Mouse (Mus musculus): ENCODE data around the gene Folr1. TPM values are rescaled to one million over a fixed set of nuclear protein-coding genes. Genes with fewer than 3 reads are reported as not detected.
A peak's percentile ranks its signal among the peaks of the same experiment; 100 is the strongest.

Gene Folr1
- 17.9 and 19.5 TPM in 2 replicates for polyA plus RNA-seq (2016; fragmentation: Nextera tagmentation; extraction: Ambion mirVana)

DNA sequence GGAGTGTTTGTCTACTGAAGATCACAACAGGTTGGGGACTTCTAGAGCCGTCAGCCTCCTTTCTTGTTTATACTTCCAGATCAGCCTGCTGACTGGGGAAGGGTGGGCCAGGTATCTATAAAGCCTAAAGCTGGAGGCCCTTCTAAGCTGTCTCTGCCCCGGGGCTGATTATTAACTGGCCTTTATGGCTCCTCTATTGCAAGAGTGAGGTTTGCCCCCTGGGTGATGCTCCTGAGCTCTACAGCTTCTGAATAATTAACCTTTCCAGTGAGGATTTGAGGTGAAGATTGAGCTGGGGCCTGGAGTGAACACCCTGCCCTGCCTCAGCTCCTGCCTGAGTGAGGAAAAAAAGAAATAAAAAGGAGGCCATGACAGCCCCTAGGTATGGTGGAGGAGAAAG is at the start of gene Folr1:
Gene Folr1, minus strand, starts transcription at position 160 of the 400 bp plus-strand sequence.
- Histone ChIP-seq H3K36me3 (no peaks in the 10 kb centered on the region), H3K9me3 (replicated peaks) (no peaks in the 10 kb centered on the region), H3K27ac (replicated peaks) (peak within 1 kb of the TSS; percentile 82), H3K27me3 (ENCODE audit: low read depth, poor library complexity, severe bottlenecking) (no peaks in the 10 kb centered on the region), H3K4me1 (peaks cover 26% of the 10 kb centered on the region), H3K4me3 (no peak within 1 kb of the TSS)
- 86% methylated on average over 2 of the region's 2 CpGs for WGBS
- DNase-seq (ENCODE audit: low spot score): no peak

DNA sequence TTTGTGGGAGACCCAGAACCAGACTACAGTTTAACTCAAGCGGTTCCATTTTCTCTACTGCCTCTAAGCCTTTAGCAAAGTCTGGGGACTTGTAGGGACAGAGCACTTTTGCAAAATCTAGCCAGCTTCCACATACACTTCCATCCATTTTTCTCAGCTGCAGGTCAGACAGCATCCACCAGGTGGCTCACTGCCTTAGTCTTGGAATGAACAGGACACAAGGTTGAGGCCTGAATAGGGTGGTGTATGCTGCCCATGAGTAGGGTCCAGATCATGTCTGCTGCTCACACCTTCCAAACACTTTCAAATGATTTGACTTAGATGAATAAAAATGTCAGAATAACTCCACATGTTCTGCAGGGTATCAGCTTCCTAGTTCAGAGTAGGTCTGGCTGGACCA is 47.5 kb upstream of the Folr1 start:
- WGBS: 6% methylated on average over 1 of the region's 1 CpGs
- Histone ChIP-seq H3K27me3 (ENCODE audit: low read depth, poor library complexity, severe bottlenecking) (no peaks in the 10 kb centered on the region), H3K4me1 (no peaks in the 10 kb centered on the region), H3K27ac (replicated peaks) (no peak overlapping the region), H3K4me3 (no peak overlapping the region), H3K9me3 (replicated peaks) (no peaks in the 10 kb centered on the region), H3K36me3 (peaks cover 23% of the 10 kb centered on the region)
- DNase-seq (ENCODE audit: low spot score): peak; percentile 65

DNA sequence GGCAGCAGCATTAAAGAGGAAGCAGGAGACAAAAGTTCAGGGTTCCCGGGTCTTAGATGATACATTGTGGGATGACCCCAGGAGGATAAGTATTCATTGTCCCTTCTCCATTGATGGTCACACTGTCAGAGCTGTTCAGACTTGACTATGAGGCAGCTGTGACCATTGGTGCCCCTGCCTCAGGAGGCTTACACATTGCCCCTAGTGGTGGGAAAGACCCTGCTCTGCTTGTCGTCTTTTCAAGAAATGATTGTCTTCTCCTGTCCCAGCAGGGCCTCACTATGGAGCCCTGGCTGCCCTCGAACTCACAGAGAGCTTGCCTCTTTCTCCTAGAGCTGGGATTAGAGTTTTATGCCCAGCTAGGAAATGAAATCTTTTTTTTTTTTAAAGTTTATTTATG is 41.4 kb upstream of the Folr1 start:
- Histone ChIP-seq H3K36me3 (peaks cover 65% of the 10 kb centered on the region), H3K27ac (replicated peaks) (no peak overlapping the region), H3K4me3 (no peak overlapping the region), H3K9me3 (replicated peaks) (no peaks in the 10 kb centered on the region), H3K27me3 (ENCODE audit: low read depth, poor library complexity, severe bottlenecking) (no peaks in the 10 kb centered on the region), H3K4me1 (peaks cover 9% of the 10 kb centered on the region)
- WGBS: 65% methylated on average over 3 of the region's 3 CpGs
- no peak for DNase-seq (ENCODE audit: low spot score)

DNA sequence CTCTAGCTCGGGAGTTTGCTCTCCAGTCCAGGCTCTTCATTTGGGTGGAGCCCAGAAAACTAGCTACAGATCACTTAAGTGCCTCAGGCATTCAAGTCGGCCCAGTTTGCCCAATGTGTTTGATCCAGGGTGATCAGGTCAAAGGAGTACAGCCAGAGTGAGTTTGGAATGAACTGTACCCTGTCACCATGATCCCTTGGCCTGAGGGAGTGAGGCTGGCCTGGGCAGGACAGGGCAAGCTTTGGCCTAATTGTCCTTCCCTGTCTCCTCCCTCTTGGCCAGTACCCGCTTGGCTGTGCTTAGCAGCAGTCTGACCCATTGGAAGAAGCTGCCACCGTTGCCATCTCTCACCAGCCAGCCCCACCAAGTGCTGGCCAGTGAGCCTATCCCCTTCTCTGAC is 39.5 kb upstream of the Folr1 start:
- Histone ChIP-seq H3K9me3 (replicated peaks) (no peaks in the 10 kb centered on the region), H3K36me3 (peaks cover 63% of the 10 kb centered on the region), H3K27me3 (ENCODE audit: low read depth, poor library complexity, severe bottlenecking) (no peaks in the 10 kb centered on the region), H3K4me3 (no peak overlapping the region), H3K4me1 (peaks cover 21% of the 10 kb centered on the region), H3K27ac (replicated peaks) (no peak overlapping the region)
- WGBS: 79% methylated on average over 4 of the region's 4 CpGs
- no peak for DNase-seq (ENCODE audit: low spot score)

DNA sequence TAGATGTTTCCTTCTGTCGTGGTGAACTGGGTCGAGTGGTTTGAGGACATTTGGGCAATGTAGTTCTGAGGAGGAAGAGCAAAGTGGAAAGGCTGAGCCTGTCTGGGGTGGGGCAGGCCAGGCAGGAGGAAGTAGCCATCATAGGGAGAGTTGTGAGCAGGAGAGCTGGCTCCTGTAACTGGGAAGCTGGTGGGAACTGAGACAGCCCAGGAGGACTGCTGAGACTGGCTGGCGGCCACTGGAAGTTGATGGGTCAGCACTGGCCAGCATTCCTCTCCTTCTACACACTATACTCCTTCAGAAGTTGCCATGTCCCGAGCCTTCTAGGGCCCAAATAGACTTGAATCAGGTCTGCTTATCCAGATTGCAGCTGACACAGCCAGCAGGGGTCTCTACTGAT is 37.8 kb upstream of the Folr1 start:
- no peak overlapping the region for H3K27ac ChIP-seq (replicated peaks)
- 84% methylated on average over 4 of the region's 4 CpGs for WGBS
- H3K36me3 ChIP-seq: peaks cover 45% of the 10 kb centered on the region
- no peaks in the 10 kb centered on the region for H3K9me3 ChIP-seq (replicated peaks)
- H3K4me3 ChIP-seq: no peak overlapping the region
- H3K27me3 ChIP-seq (ENCODE audit: low read depth, poor library complexity, severe bottlenecking): no peaks in the 10 kb centered on the region
- no peak for DNase-seq (ENCODE audit: low spot score)
- H3K4me1 ChIP-seq: peaks cover 26% of the 10 kb centered on the region

DNA sequence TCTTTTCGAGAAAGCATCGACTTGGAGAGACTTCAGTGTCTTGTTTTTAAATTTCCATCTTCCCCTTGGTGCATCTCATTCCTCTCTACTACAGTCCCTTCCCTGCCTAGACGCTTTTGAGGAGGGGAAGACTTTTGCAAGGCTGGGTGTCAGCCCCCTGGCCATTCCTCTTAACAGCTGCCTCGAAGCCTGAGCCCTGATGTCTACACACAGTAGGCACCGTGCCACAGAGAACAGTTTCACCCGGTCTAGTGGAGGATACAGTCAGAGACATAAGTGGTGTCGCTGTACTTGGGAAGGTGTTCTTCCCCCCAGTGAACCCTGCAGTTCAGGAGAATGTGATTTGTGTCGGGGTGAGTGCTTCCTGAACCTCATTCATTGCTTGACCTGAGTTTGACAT is 36.1 kb upstream of the Folr1 start:
- 80% methylated on average over 8 of the region's 8 CpGs for WGBS
- Histone ChIP-seq H3K27me3 (ENCODE audit: low read depth, poor library complexity, severe bottlenecking) (no peaks in the 10 kb centered on the region), H3K36me3 (peaks cover 41% of the 10 kb centered on the region), H3K9me3 (replicated peaks) (peaks cover 7% of the 10 kb centered on the region; the same call in 1 of the 2 replicates), H3K27ac (replicated peaks) (peak overlapping the region; percentile 95), H3K4me3 (peak overlapping the region; percentile 69), H3K4me1 (peaks cover 26% of the 10 kb centered on the region)
- no peak for DNase-seq (ENCODE audit: low spot score)

DNA sequence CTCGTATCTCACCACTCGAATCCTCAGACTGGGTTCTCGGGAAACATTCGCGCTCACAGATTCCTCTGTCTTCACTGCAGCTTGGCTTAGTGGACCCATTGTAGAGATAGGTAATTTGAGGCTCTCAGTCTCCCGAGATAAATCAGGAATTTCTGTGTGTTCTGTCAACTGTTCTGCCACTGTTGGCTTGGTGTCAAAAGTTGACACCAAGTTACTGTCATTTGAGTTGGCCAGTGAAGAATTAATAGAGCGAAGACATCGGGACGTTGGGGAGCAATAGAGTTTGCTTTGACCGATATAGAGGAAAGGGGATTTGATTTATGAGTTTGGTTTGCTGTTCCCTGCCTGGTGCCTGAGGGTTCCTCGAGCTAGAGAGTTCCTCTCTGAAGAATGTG is 35.7 kb upstream of the Folr1 start, which contains the start of gene Tomt:
Gene Tomt, minus strand, starts transcription at position 73 of the 395 bp plus-strand sequence.
- Histone ChIP-seq H3K4me3 (peak within 1 kb of the TSS; percentile 69), H3K4me1 (peaks cover 26% of the 10 kb centered on the region), H3K27me3 (ENCODE audit: low read depth, poor library complexity, severe bottlenecking) (no peaks in the 10 kb centered on the region), H3K27ac (replicated peaks) (peak within 1 kb of the TSS; percentile 95), H3K36me3 (peaks cover 39% of the 10 kb centered on the region), H3K9me3 (replicated peaks) (peaks cover 7% of the 10 kb centered on the region; the same call in 1 of the 2 replicates)
- WGBS: 22% methylated on average over 11 of the region's 11 CpGs
- DNase-seq (ENCODE audit: low spot score): no peak

DNA sequence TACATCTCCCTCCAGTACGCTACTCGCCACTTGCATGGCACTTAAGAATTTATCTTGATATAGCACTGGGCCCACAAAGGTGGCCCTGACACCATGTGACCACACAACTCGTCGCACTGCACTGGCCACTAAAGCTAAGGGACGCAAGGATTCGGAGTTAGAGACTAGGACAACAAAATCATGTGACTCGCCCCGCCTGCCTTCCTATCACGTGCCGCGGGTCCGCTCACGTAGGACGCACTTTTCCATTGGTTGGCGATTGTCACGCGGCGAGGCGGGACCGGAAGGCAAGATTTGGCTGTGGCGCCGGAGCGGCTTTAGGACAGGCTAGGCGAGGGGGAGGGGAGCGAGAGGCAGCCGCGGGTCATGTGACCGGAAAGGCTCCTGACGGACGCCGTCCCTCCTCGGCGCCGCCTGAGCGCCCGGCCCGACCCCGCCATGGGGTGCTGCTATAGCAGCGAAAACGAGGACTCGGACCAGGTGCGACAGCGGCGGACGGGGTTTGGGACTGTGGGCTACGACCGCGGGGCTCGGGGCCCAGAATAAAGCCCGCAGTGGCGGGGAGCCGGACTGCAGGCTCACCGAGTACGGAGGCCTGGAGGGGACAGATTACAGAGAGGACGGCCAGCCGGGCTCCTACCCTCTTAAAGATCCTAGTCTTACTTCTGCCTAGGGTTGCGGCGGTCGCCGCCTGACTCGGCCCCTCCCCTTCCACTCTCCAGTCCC is 35.1 kb upstream of the Folr1 start, which contains the start of gene Lamtor1:
Gene Lamtor1, plus strand, starts transcription at position 344 of the 726 bp plus-strand sequence.
- no peaks in the 10 kb centered on the region for H3K27me3 ChIP-seq (ENCODE audit: low read depth, poor library complexity, severe bottlenecking)
- H3K27ac ChIP-seq (replicated peaks): peak within 1 kb of the TSS; percentile 95
- peaks cover 37% of the 10 kb centered on the region for H3K36me3 ChIP-seq
- H3K9me3 ChIP-seq (replicated peaks): peaks cover 7% of the 10 kb centered on the region; the same call in 1 of the 2 replicates
- under 1% methylated on average over 61 of the region's 61 CpGs for WGBS
- peak; percentile 100 for DNase-seq (ENCODE audit: low spot score)
- H3K4me1 ChIP-seq: peaks cover 26% of the 10 kb centered on the region
- H3K4me3 ChIP-seq: peak within 1 kb of the TSS; percentile 69

DNA sequence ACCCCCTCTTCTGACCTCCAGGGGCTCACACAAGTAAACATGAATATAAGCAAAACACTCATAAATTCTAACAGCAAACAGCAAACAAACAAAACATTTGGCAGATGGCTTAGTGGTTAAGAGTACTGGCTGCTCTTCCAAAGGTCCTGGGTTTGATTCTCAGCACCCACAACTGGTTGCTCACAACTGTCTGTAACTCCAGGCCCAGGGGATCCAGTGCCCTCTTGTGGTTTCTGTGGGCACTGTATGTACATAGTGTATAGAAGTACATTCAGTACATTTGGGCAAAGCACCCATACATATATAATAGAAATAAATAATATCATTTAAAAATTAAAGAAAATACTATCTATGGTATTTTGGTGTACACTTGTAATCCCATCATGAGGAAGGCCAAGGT is 32.3 kb upstream of the Folr1 start:
- Histone ChIP-seq H3K9me3 (replicated peaks) (peaks cover 7% of the 10 kb centered on the region; the same call in 1 of the 2 replicates), H3K27me3 (ENCODE audit: low read depth, poor library complexity, severe bottlenecking) (no peaks in the 10 kb centered on the region), H3K36me3 (peaks cover 40% of the 10 kb centered on the region), H3K4me1 (peaks cover 23% of the 10 kb centered on the region), H3K4me3 (no peak overlapping the region), H3K27ac (replicated peaks) (no peak overlapping the region)
- no peak for DNase-seq (ENCODE audit: low spot score)

DNA sequence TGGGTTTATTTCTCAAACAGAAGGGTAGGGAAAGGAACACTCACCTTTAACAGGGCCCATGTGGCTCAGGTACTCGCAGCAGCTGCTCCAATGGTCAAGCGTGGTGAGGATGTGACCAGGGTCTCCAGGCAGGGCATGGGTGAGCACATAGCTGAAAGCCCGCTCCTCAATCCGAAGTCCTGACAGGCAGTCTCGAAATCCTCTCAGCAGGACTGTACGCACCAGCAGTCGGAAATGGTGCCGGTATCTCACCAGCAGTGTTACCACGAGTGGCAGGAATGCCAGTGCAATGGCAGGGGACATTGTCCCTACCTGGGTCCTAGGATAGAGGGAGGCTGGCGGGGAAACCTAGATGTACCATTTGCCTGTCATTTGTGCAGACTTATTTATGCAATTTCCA is 31.4 kb upstream of the Folr1 start:
- 93% methylated on average over 10 of the region's 10 CpGs for WGBS
- DNase-seq (ENCODE audit: low spot score): no peak

DNA sequence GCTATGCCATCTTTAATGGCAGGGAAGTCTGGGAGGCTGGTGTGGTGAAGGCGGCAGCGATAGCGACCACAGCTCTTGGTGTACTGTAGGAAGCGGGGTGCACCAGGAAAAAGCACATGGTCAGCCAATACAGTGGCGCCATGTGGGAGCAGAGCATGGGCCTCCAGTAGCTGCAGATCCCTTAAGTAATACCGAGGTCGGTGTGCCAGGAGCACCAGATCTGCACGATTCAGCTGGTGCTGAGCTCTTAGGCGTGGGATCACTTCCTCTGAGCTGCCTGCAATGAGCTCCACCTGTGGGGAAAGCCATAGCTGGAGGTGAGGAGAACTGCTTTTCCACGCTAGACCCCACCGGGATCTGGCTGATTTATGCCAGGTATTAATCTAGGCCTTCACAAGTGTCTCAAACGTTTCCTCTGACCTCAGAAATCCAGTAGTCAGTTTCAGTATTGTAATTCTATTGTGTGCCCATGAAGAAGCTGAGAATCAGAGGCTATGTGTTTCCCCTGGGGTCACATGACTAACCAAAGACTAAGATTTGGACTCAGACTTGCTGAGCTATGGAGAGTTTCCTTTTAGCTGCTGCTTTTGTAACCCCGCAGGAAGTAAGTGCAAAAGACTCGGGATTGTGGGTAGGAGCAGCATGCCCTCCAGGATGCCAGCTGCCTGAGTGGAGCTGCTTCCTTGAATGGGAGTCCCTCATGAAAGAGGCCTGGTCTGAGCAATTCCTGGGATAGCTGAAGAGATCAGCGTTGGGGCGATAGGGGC is 29.9 kb upstream of the Folr1 start:
- H3K27ac ChIP-seq (replicated peaks): no peak overlapping the region
- no peak for DNase-seq (ENCODE audit: low spot score)
- H3K4me1 ChIP-seq: peaks cover 16% of the 10 kb centered on the region
- no peak overlapping the region for H3K4me3 ChIP-seq
- peaks cover 7% of the 10 kb centered on the region; the same call in 1 of the 2 replicates for H3K9me3 ChIP-seq (replicated peaks)
- 95% methylated on average over 16 of the region's 16 CpGs for WGBS
- H3K27me3 ChIP-seq (ENCODE audit: low read depth, poor library complexity, severe bottlenecking): no peaks in the 10 kb centered on the region
- peaks cover 40% of the 10 kb centered on the region for H3K36me3 ChIP-seq

More for the DNA sequence above, 31.4 kb upstream of the Folr1 start:
- H3K4me1 ChIP-seq: peaks cover 19% of the 10 kb centered on the region
- no peak overlapping the region for H3K4me3 ChIP-seq
- no peak overlapping the region for H3K27ac ChIP-seq (replicated peaks)
- peaks cover 40% of the 10 kb centered on the region for H3K36me3 ChIP-seq
- H3K27me3 ChIP-seq (ENCODE audit: low read depth, poor library complexity, severe bottlenecking): no peaks in the 10 kb centered on the region
- H3K9me3 ChIP-seq (replicated peaks): peaks cover 7% of the 10 kb centered on the region; the same call in 1 of the 2 replicates

DNA sequence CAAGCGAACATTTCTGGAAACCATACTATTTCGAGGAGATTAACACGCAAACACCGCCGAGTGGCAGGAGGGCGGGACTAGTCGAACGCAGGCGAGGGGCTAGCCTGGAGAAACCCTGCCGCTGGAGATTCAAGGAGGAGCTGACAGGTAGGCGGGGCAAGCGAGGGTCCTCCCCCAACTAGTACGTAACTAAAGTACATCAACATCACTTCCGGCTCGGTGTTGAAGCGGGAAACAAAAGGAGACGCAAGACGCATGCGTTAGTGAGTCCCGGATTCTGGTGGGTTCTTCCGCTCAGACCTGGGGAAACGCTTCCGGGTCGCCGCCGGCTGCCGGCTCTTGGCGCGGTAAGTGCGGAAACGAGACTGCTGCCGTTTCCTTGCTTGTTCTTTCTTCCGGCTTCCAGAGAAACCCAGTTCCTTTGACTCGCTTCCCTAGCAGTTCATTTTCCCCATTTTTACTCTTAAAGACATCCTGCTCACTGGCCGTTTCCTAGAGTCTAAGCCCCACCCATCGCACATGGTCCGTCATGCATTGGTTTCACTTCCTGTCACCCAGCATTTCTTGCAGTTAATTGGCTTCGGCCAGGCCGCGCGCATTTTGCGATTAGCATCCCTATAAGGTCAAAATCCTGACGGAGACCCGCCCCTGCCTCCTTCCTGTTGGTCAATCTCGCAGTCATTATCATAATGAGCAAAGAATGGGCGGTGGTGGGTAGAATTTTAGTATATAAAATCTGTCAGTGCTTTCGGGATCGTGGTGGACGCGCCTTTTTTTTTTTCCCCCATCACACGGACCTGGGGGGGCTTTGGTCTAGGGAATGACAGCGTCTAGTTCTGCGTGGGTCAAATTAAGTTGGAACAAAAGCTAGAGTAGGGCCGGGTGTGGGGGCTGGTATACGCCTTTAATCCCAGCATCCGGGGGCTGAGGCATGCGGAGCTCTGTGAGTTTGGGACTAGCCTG is 25.8 kb upstream of the Folr1 start:
- H3K27me3 ChIP-seq (ENCODE audit: low read depth, poor library complexity, severe bottlenecking): no peaks in the 10 kb centered on the region
- peaks cover 26% of the 10 kb centered on the region for H3K36me3 ChIP-seq
- peak overlapping the region; percentile 94 for H3K27ac ChIP-seq (replicated peaks)
- WGBS: under 1% methylated on average over 57 of the region's 57 CpGs
- peak overlapping the region; percentile 61 for H3K4me3 ChIP-seq
- peak; percentile 97 for DNase-seq (ENCODE audit: low spot score)
- peaks cover 16% of the 10 kb centered on the region for H3K4me1 ChIP-seq
- H3K9me3 ChIP-seq (replicated peaks): no peaks in the 10 kb centered on the region
